Mouse (Mus musculus): ENCODE measurements around the gene Kcp. TPM values are rescaled to one million over a fixed set of nuclear protein-coding genes. Genes with fewer than 3 reads are reported as not detected.

The Kcp gene
- polyA plus RNA-seq, 1 experiment from 2014 or later = 12.1 TPM

GRCm38 (mm10) chr6:29461502-29461901 is 46.2 kb downstream of the Kcp start:
- no peaks in the 10 kb centered on the region for H3K4me1 ChIP-seq (ENCODE audit: control insufficient read depth, insufficient read depth, low read length)
- no peak overlapping the region for H3K9ac ChIP-seq (replicated peaks; ENCODE audit: low read length)
- 59% methylated on average over 7 of the region's 7 CpGs for WGBS
- ATAC-seq (ENCODE audit: low FRiP score, low TSS enrichment) = no peak
- no peaks in the 10 kb centered on the region for H3K9me3 ChIP-seq (ENCODE audit: control insufficient read depth, low read length)
- H3K27me3 ChIP-seq (ENCODE audit: control insufficient read depth, insufficient read depth, low read length) = no peaks in the 10 kb centered on the region
- H3K4me2 ChIP-seq (ENCODE audit: low read length) = no peak overlapping the region
- H3K4me3 ChIP-seq (replicated peaks; ENCODE audit: low read depth, low read length) = no peak overlapping the region
- DNase-seq = no peak
- no peak overlapping the region for H3K27ac ChIP-seq (replicated peaks; ENCODE audit: low read depth, low read length)
- no peaks in the 10 kb centered on the region for H3K36me3 ChIP-seq (ENCODE audit: control insufficient read depth, insufficient read depth, low read length)

GRCm38 (mm10) chr6:29450667-29451066 is 57.1 kb downstream of the Kcp start:
- Histone ChIP-seq H3K4me1 (ENCODE audit: control insufficient read depth, insufficient read depth, low read length) (no peaks in the 10 kb centered on the region), H3K27me3 (ENCODE audit: control insufficient read depth, insufficient read depth, low read length) (no peaks in the 10 kb centered on the region), H3K4me3 (replicated peaks; ENCODE audit: low read depth, low read length) (no peak overlapping the region), H3K36me3 (ENCODE audit: control insufficient read depth, insufficient read depth, low read length) (0 out of 2 replicates have a peak, but pooled peaks cover 2% of the 10 kb centered on the region), H3K4me2 (ENCODE audit: low read length) (no peak overlapping the region), H3K9ac (replicated peaks; ENCODE audit: low read length) (no peak overlapping the region), H3K9me3 (ENCODE audit: control insufficient read depth, low read length) (no peaks in the 10 kb centered on the region), H3K27ac (replicated peaks; ENCODE audit: low read depth, low read length) (no peak overlapping the region)
- 95% methylated on average over 6 of the region's 6 CpGs for WGBS
- no peak for DNase-seq
- no peak for ATAC-seq (ENCODE audit: low FRiP score, low TSS enrichment)

- H3K36me3 ChIP-seq (ENCODE audit: control insufficient read depth, insufficient read depth, low read length) = no peaks in the 10 kb centered on the region
- no peak overlapping the region for H3K4me3 ChIP-seq (replicated peaks; ENCODE audit: low read depth, low read length)
- WGBS = 29% methylated on average over 4 of the region's 4 CpGs
- H3K4me1 ChIP-seq (ENCODE audit: control insufficient read depth, insufficient read depth, low read length) = no peaks in the 10 kb centered on the region
- DNase-seq = no peak
- H3K4me2 ChIP-seq (ENCODE audit: low read length) = no peak overlapping the region
- ATAC-seq (ENCODE audit: low FRiP score, low TSS enrichment) = no peak
- H3K27me3 ChIP-seq (ENCODE audit: control insufficient read depth, insufficient read depth, low read length) = no peaks in the 10 kb centered on the region
- H3K9ac ChIP-seq (replicated peaks; ENCODE audit: low read length) = no peak overlapping the region
- H3K9me3 ChIP-seq (ENCODE audit: control insufficient read depth, low read length) = no peaks in the 10 kb centered on the region
- no peak overlapping the region for H3K27ac ChIP-seq (replicated peaks; ENCODE audit: low read depth, low read length)
Observed at GRCm38 (mm10) chr6:29449858-29450257, 57.9 kb downstream of the Kcp start.

GRCm38 (mm10) chr6:29445354-29445753 is 62.4 kb downstream of the Kcp start:
- H3K36me3 ChIP-seq (ENCODE audit: control insufficient read depth, insufficient read depth, low read length) = no peaks in the 10 kb centered on the region
- H3K9ac ChIP-seq (replicated peaks; ENCODE audit: low read length) = no peak overlapping the region
- 92% methylated on average over 7 of the region's 7 CpGs for WGBS
- H3K4me3 ChIP-seq (replicated peaks; ENCODE audit: low read depth, low read length) = no peak overlapping the region
- no peak overlapping the region for H3K4me2 ChIP-seq (ENCODE audit: low read length)
- DNase-seq (no peak), ATAC-seq (ENCODE audit: low FRiP score, low TSS enrichment) (no peak)
- H3K4me1 ChIP-seq (ENCODE audit: control insufficient read depth, insufficient read depth, low read length) = no peaks in the 10 kb centered on the region
- H3K9me3 ChIP-seq (ENCODE audit: control insufficient read depth, low read length) = no peaks in the 10 kb centered on the region
- no peaks in the 10 kb centered on the region for H3K27me3 ChIP-seq (ENCODE audit: control insufficient read depth, insufficient read depth, low read length)
- H3K27ac ChIP-seq (replicated peaks; ENCODE audit: low read depth, low read length) = no peak overlapping the region

GRCm38 (mm10) chr6:29444773-29445172 is 63.0 kb downstream of the Kcp start:
- Histone ChIP-seq H3K4me3 (replicated peaks; ENCODE audit: low read depth, low read length) (no peak overlapping the region), H3K9ac (replicated peaks; ENCODE audit: low read length) (no peak overlapping the region), H3K27ac (replicated peaks; ENCODE audit: low read depth, low read length) (no peak overlapping the region), H3K9me3 (ENCODE audit: control insufficient read depth, low read length) (no peaks in the 10 kb centered on the region), H3K4me1 (ENCODE audit: control insufficient read depth, insufficient read depth, low read length) (no peaks in the 10 kb centered on the region), H3K27me3 (ENCODE audit: control insufficient read depth, insufficient read depth, low read length) (no peaks in the 10 kb centered on the region), H3K36me3 (ENCODE audit: control insufficient read depth, insufficient read depth, low read length) (no peaks in the 10 kb centered on the region), H3K4me2 (ENCODE audit: low read length) (no peak overlapping the region)
- no peak for ATAC-seq (ENCODE audit: low FRiP score, low TSS enrichment)
- 75% methylated on average over 11 of the region's 11 CpGs for WGBS
- DNase-seq = peak; percentile 19

- ATAC-seq (ENCODE audit: low FRiP score, low TSS enrichment) (no peak), DNase-seq (no peak)
- H3K9me3 ChIP-seq (ENCODE audit: control insufficient read depth, low read length) = no peaks in the 10 kb centered on the region
- no peak overlapping the region for H3K27ac ChIP-seq (replicated peaks; ENCODE audit: low read depth, low read length)
- H3K9ac ChIP-seq (replicated peaks; ENCODE audit: low read length) = no peak overlapping the region
- no peak overlapping the region for H3K4me3 ChIP-seq (replicated peaks; ENCODE audit: low read depth, low read length)
- no peak overlapping the region for H3K4me2 ChIP-seq (ENCODE audit: low read length)
- no peaks in the 10 kb centered on the region for H3K36me3 ChIP-seq (ENCODE audit: control insufficient read depth, insufficient read depth, low read length)
- 95% methylated on average over 6 of the region's 6 CpGs for WGBS
- peaks cover 4% of the 10 kb centered on the region; the same call in 1 of the 2 replicates for H3K27me3 ChIP-seq (ENCODE audit: control insufficient read depth, insufficient read depth, low read length)
- H3K4me1 ChIP-seq (ENCODE audit: control insufficient read depth, insufficient read depth, low read length) = peaks cover 20% of the 10 kb centered on the region
Observed at GRCm38 (mm10) chr6:29439789-29440188, 68.0 kb downstream of the Kcp start.

GRCm38 (mm10) chr6:29439251-29439650 is 68.5 kb downstream of the Kcp start:
- peaks cover 23% of the 10 kb centered on the region for H3K4me1 ChIP-seq (ENCODE audit: control insufficient read depth, insufficient read depth, low read length)
- H3K27ac ChIP-seq (replicated peaks; ENCODE audit: low read depth, low read length) = no peak overlapping the region
- H3K36me3 ChIP-seq (ENCODE audit: control insufficient read depth, insufficient read depth, low read length) = no peaks in the 10 kb centered on the region
- H3K27me3 ChIP-seq (ENCODE audit: control insufficient read depth, insufficient read depth, low read length) = peaks cover 9% of the 10 kb centered on the region
- DNase-seq (no peak), ATAC-seq (ENCODE audit: low FRiP score, low TSS enrichment) (no peak)
- H3K4me3 ChIP-seq (replicated peaks; ENCODE audit: low read depth, low read length) = no peak overlapping the region
- no peak overlapping the region for H3K4me2 ChIP-seq (ENCODE audit: low read length)
- no peaks in the 10 kb centered on the region for H3K9me3 ChIP-seq (ENCODE audit: control insufficient read depth, low read length)
- WGBS = 69% methylated on average over 4 of the region's 4 CpGs
- no peak overlapping the region for H3K9ac ChIP-seq (replicated peaks; ENCODE audit: low read length)

GRCm38 (mm10) chr6:29436461-29436934 is 71.3 kb downstream of the Kcp start:
- peak overlapping the region; percentile 31; the same call in 1 of the 2 replicates for H3K9ac ChIP-seq (replicated peaks; ENCODE audit: low read length)

GRCm38 (mm10) chr6:29435940-29436451 is 71.8 kb downstream of the Kcp start:
- Histone ChIP-seq H3K9me3 (ENCODE audit: control insufficient read depth, low read length) (no peaks in the 10 kb centered on the region), H3K27me3 (ENCODE audit: control insufficient read depth, insufficient read depth, low read length) (peaks cover 37% of the 10 kb centered on the region), H3K4me3 (replicated peaks; ENCODE audit: low read depth, low read length) (peak overlapping the region; percentile 8; the same call in 1 of the 2 replicates), H3K36me3 (ENCODE audit: control insufficient read depth, insufficient read depth, low read length) (no peaks in the 10 kb centered on the region), H3K4me2 (ENCODE audit: low read length) (peak overlapping the region; percentile 36), H3K27ac (replicated peaks; ENCODE audit: low read depth, low read length) (peak overlapping the region; percentile 64), H3K4me1 (ENCODE audit: control insufficient read depth, insufficient read depth, low read length) (peaks cover 31% of the 10 kb centered on the region), H3K9ac (replicated peaks; ENCODE audit: low read length) (peak overlapping the region; percentile 31; the same call in 1 of the 2 replicates)
- peak; percentile 29 for DNase-seq
- 11% methylated on average over 6 of the region's 6 CpGs for WGBS
- peak; percentile 43 for ATAC-seq (ENCODE audit: low FRiP score, low TSS enrichment)

More at GRCm38 (mm10) chr6:29436461-29436934, 71.3 kb downstream of the Kcp start:
- DNase-seq (peak; percentile 62), ATAC-seq (ENCODE audit: low FRiP score, low TSS enrichment) (peak; percentile 29; the same call in 1 of the 2 replicates)
- Histone ChIP-seq H3K4me2 (ENCODE audit: low read length) (peak overlapping the region; percentile 36), H3K4me1 (ENCODE audit: control insufficient read depth, insufficient read depth, low read length) (peaks cover 31% of the 10 kb centered on the region), H3K4me3 (replicated peaks; ENCODE audit: low read depth, low read length) (no peak overlapping the region), H3K27ac (replicated peaks; ENCODE audit: low read depth, low read length) (peak overlapping the region; percentile 64), H3K9me3 (ENCODE audit: control insufficient read depth, low read length) (no peaks in the 10 kb centered on the region), H3K27me3 (ENCODE audit: control insufficient read depth, insufficient read depth, low read length) (peaks cover 35% of the 10 kb centered on the region), H3K36me3 (ENCODE audit: control insufficient read depth, insufficient read depth, low read length) (no peaks in the 10 kb centered on the region)
- 4% methylated on average over 11 of the region's 11 CpGs for WGBS
